Mouse (Mus musculus): ENCODE results near the gene Loxl1. TPM values are rescaled to one million over a fixed set of nuclear protein-coding genes. Genes with fewer than 3 reads are reported as not detected.

Loxl1 gene
- polyA plus RNA-seq, 1 experiment, result 5.1 TPM

- H3ac ChIP-seq (ENCODE audit: control insufficient read depth, insufficient read length, low read depth), result no peak overlapping the region
- no peaks in the 10 kb centered on the region for H3K36me3 ChIP-seq (ENCODE audit: control insufficient read depth, insufficient read depth)
- no peaks in the 10 kb centered on the region for H3K79me2 ChIP-seq (ENCODE audit: control insufficient read depth, insufficient read depth)
- no peak for TF ChIP-seq USF1 (IDR thresholded peaks at IDR 0.05; ENCODE audit: low read depth)
- no peak for TF ChIP-seq MYOG (IDR thresholded peaks at IDR 0.05; ENCODE audit: control insufficient read depth, extremely low read depth, insufficient read length)
- no peak for TF ChIP-seq MAX (IDR thresholded peaks at IDR 0.05)
- no peak for TF ChIP-seq MYOD1 (IDR thresholded peaks at IDR 0.05; ENCODE audit: control insufficient read depth, insufficient read length, low read depth)
- no peak for TF ChIP-seq CEBPB (IDR thresholded peaks at IDR 0.05; ENCODE audit: low read depth)
- no peak for TF ChIP-seq FOSL1 (IDR thresholded peaks at IDR 0.05; ENCODE audit: insufficient read depth, low read length, poor library complexity, severe bottlenecking)
- H3K27me3 ChIP-seq (ENCODE audit: control insufficient read depth, insufficient read depth, insufficient read length), result no peaks in the 10 kb centered on the region
- no peaks in the 10 kb centered on the region for H3K79me3 ChIP-seq (ENCODE audit: low read depth)
- H3K4me3 ChIP-seq (ENCODE audit: insufficient read depth, poor library complexity, severe bottlenecking), result no peak overlapping the region
These were observed 18.3 kb upstream of the Loxl1 start for GRCm38 (mm10) chr9:58331276-58331675.

DNA sequence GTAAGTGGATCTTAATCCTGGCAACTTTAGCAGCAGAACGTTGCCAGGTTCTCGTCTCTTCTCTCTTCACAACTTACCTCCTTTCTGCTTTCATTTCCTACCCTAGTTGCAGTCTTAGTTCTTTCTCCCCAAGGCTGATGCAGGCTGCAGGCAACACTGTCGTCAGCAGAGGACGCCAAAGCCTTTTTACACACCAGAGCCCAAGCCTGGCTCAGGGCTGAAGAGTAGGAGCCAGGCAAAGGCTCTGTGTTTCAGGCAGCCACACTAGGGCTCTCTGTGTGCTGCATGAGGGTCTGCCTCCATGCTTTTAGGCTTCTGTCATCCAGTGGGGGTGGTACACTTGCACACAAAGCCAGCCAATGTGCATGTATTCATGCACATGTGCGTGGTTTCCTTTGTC is 17.3 kb upstream of the Loxl1 start:
- no peaks in the 10 kb centered on the region for H3K36me3 ChIP-seq (ENCODE audit: control insufficient read depth, insufficient read depth)
- H3K79me2 ChIP-seq (ENCODE audit: control insufficient read depth, insufficient read depth), result no peaks in the 10 kb centered on the region
- H3K79me3 ChIP-seq (ENCODE audit: low read depth), result no peaks in the 10 kb centered on the region
- no peak for TF ChIP-seq CEBPB (IDR thresholded peaks at IDR 0.05; ENCODE audit: low read depth)
- TF ChIP-seq CTCF (IDR thresholded peaks at IDR 0.05; ENCODE audit: control insufficient read depth, insufficient read depth, insufficient read length), result peak; percentile 88
- no peak for TF ChIP-seq MYOG (IDR thresholded peaks at IDR 0.05; ENCODE audit: control insufficient read depth, extremely low read depth, insufficient read length)
- no peak for TF ChIP-seq MYOD1 (IDR thresholded peaks at IDR 0.05; ENCODE audit: control insufficient read depth, insufficient read length, low read depth)
- TF ChIP-seq FOSL1 (IDR thresholded peaks at IDR 0.05; ENCODE audit: insufficient read depth, low read length, poor library complexity, severe bottlenecking), result no peak
- no peak overlapping the region for H3K4me3 ChIP-seq (ENCODE audit: insufficient read depth, poor library complexity, severe bottlenecking)
- H3K27me3 ChIP-seq (ENCODE audit: control insufficient read depth, insufficient read depth, insufficient read length), result no peaks in the 10 kb centered on the region
- H3ac ChIP-seq (ENCODE audit: control insufficient read depth, insufficient read length, low read depth), result no peak overlapping the region

GRCm38 (mm10) chr9:58327382-58327781 is 14.4 kb upstream of the Loxl1 start:
- H3K79me2 ChIP-seq (ENCODE audit: control insufficient read depth, insufficient read depth), result no peaks in the 10 kb centered on the region
- TF ChIP-seq FOSL1 (IDR thresholded peaks at IDR 0.05; ENCODE audit: insufficient read depth, low read length, poor library complexity, severe bottlenecking) (no peak), MYOD1 (IDR thresholded peaks at IDR 0.05; ENCODE audit: control insufficient read depth, insufficient read length, low read depth) (no peak), MAX (IDR thresholded peaks at IDR 0.05) (no peak), CEBPB (IDR thresholded peaks at IDR 0.05; ENCODE audit: low read depth) (no peak), CTCF (IDR thresholded peaks at IDR 0.05; ENCODE audit: control insufficient read depth, insufficient read depth, insufficient read length) (no peak), USF1 (IDR thresholded peaks at IDR 0.05; ENCODE audit: low read depth) (no peak), MYOG (IDR thresholded peaks at IDR 0.05; ENCODE audit: control insufficient read depth, extremely low read depth, insufficient read length) (no peak)
- no peaks in the 10 kb centered on the region for H3K27me3 ChIP-seq (ENCODE audit: control insufficient read depth, insufficient read depth, insufficient read length)
- H3K4me3 ChIP-seq (ENCODE audit: insufficient read depth, poor library complexity, severe bottlenecking), result no peak overlapping the region
- H3K79me3 ChIP-seq (ENCODE audit: low read depth), result no peaks in the 10 kb centered on the region
- H3ac ChIP-seq (ENCODE audit: control insufficient read depth, insufficient read length, low read depth), result no peak overlapping the region
- no peaks in the 10 kb centered on the region for H3K36me3 ChIP-seq (ENCODE audit: control insufficient read depth, insufficient read depth)

GRCm38 (mm10) chr9:58326477-58327180 is 13.6 kb upstream of the Loxl1 start:
- Histone ChIP-seq H3K79me3 (ENCODE audit: low read depth) (no peaks in the 10 kb centered on the region), H3K36me3 (ENCODE audit: control insufficient read depth, insufficient read depth) (no peaks in the 10 kb centered on the region), H3ac (ENCODE audit: control insufficient read depth, insufficient read length, low read depth) (no peak overlapping the region), H3K4me3 (ENCODE audit: insufficient read depth, poor library complexity, severe bottlenecking) (no peak overlapping the region), H3K27me3 (ENCODE audit: control insufficient read depth, insufficient read depth, insufficient read length) (no peaks in the 10 kb centered on the region), H3K79me2 (ENCODE audit: control insufficient read depth, insufficient read depth) (no peaks in the 10 kb centered on the region)
- no peak for TF ChIP-seq FOSL1 (IDR thresholded peaks at IDR 0.05; ENCODE audit: insufficient read depth, low read length, poor library complexity, severe bottlenecking)
- no peak for TF ChIP-seq CEBPB (IDR thresholded peaks at IDR 0.05; ENCODE audit: low read depth)
- TF ChIP-seq MAX (IDR thresholded peaks at IDR 0.05), result no peak
- TF ChIP-seq USF1 (IDR thresholded peaks at IDR 0.05; ENCODE audit: low read depth), result no peak
- no peak for TF ChIP-seq MYOG (IDR thresholded peaks at IDR 0.05; ENCODE audit: control insufficient read depth, extremely low read depth, insufficient read length)
- TF ChIP-seq MYOD1 (IDR thresholded peaks at IDR 0.05; ENCODE audit: control insufficient read depth, insufficient read length, low read depth), result no peak
- TF ChIP-seq CTCF (IDR thresholded peaks at IDR 0.05; ENCODE audit: control insufficient read depth, insufficient read depth, insufficient read length), result no peak

DNA sequence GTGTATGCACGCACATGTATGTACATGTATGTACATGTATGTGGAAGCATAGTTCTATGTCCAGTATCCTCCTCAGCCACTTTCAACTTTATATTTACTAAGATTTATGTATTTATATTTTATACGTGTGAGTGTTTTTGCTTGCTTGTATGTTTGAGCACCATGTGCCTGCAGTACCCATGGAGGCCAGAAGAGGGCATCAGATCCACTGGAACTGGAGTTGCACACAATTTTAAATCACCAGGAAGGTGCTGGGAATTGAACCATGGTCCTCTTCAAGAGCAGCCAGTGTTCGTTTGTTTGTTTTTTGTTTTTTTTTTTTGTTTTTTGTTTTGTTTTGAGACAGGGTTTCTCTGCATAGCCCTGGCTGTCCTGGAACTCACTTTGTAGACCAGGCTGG is 8.7 kb upstream of the Loxl1 start:
- Histone ChIP-seq H3ac (ENCODE audit: control insufficient read depth, insufficient read length, low read depth) (no peak overlapping the region), H3K79me3 (ENCODE audit: low read depth) (no peaks in the 10 kb centered on the region), H3K36me3 (ENCODE audit: control insufficient read depth, insufficient read depth) (no peaks in the 10 kb centered on the region), H3K27me3 (ENCODE audit: control insufficient read depth, insufficient read depth, insufficient read length) (no peaks in the 10 kb centered on the region), H3K4me3 (ENCODE audit: insufficient read depth, poor library complexity, severe bottlenecking) (no peak overlapping the region), H3K79me2 (ENCODE audit: control insufficient read depth, insufficient read depth) (no peaks in the 10 kb centered on the region)
- no peak for TF ChIP-seq FOSL1 (IDR thresholded peaks at IDR 0.05; ENCODE audit: insufficient read depth, low read length, poor library complexity, severe bottlenecking)
- TF ChIP-seq MAX (IDR thresholded peaks at IDR 0.05), result no peak
- TF ChIP-seq CEBPB (IDR thresholded peaks at IDR 0.05; ENCODE audit: low read depth), result no peak
- TF ChIP-seq USF1 (IDR thresholded peaks at IDR 0.05; ENCODE audit: low read depth), result no peak
- TF ChIP-seq MYOG (IDR thresholded peaks at IDR 0.05; ENCODE audit: control insufficient read depth, extremely low read depth, insufficient read length), result no peak
- TF ChIP-seq CTCF (IDR thresholded peaks at IDR 0.05; ENCODE audit: control insufficient read depth, insufficient read depth, insufficient read length), result no peak

DNA sequence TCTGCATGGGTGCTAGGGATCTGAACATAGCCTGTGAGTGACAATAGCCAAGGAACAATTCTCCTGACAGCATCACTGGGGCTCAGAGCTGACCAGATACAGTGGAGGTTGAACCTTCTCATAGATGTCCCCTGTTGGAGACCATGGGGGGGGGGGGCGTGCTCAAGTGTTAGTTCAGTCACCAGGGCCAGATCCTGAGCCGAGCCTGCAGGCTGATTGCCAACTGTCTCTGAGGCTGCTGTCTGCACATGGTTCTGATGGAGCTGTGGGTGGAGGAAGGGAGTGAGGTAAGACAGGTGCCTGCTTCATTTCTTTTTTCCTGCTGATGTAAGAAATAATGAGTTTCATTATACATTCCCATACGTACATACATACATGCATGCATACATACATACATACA is 5.3 kb upstream of the Loxl1 start:
- no peak overlapping the region for H3ac ChIP-seq (ENCODE audit: control insufficient read depth, insufficient read length, low read depth)
- no peaks in the 10 kb centered on the region for H3K36me3 ChIP-seq (ENCODE audit: control insufficient read depth, insufficient read depth)
- TF ChIP-seq FOSL1 (IDR thresholded peaks at IDR 0.05; ENCODE audit: insufficient read depth, low read length, poor library complexity, severe bottlenecking) (no peak), MYOD1 (IDR thresholded peaks at IDR 0.05; ENCODE audit: control insufficient read depth, insufficient read length, low read depth) (no peak)
- no peak overlapping the region for H3K4me3 ChIP-seq (ENCODE audit: insufficient read depth, poor library complexity, severe bottlenecking)
- no peaks in the 10 kb centered on the region for H3K79me3 ChIP-seq (ENCODE audit: low read depth)
- H3K79me2 ChIP-seq (ENCODE audit: control insufficient read depth, insufficient read depth), result no peaks in the 10 kb centered on the region
- H3K27me3 ChIP-seq (ENCODE audit: control insufficient read depth, insufficient read depth, insufficient read length), result no peaks in the 10 kb centered on the region
